Mouse (Mus musculus) brain, embryonic 14.5 days (tissue): ENCODE measurements around the gene Syndig1.

ENCODE experiments used
- CTCF ChIP-seq: fragments of 200-500 bp; IDR thresholded peaks from 2 replicates; pipeline ENCODE4 v1.5.1; 2012; ENCODE audit warnings: inconsistent platforms, mild to moderate bottlenecking, moderate library complexity, borderline replicate concordance; ENCODE audit not compliant: insufficient read depth, insufficient read length; ENCODE audit errors: extremely low read depth
- POLR2A ChIP-seq: fragments of 200-500 bp; IDR thresholded peaks from 2 replicates; pipeline ENCODE4 v1.6.1; 2012; ENCODE audit warnings: mild to moderate bottlenecking, inconsistent platforms, borderline replicate concordance; ENCODE audit not compliant: poor library complexity, insufficient read depth, insufficient read length, severe bottlenecking; ENCODE audit errors: extremely low read depth

DNA sequence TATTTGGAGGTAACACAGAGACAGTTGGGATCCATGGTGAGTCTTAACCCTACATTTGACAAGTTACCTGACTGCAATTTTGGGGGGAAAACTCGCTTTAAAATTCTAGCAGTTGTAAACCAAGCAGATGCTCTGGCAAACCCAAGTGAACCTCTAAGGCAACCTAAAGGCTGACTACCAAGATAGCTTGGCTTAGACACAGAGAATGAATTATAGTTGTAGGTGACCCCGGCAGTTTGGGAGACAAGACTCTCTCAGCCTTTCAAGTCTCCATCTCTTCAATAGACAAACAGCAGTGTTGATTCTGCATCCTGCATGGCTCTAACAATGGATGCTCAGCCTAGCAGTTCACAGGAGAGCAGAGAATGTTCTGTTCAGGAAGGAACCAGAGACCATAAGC lies at the start of gene Syndig1:
- TF ChIP-seq CTCF (no peak), POLR2A (no peak)
